Mouse (Mus musculus) adipocyte (in vitro differentiated cells): ENCODE results near the gene Hspb6.

Source experiments
- DNase-seq: peaks from one replicate; pipeline ENCODE4 v3.0.0-alpha.2; 2016; ENCODE audit warnings: low spot score

Hspb6 gene

DNA sequence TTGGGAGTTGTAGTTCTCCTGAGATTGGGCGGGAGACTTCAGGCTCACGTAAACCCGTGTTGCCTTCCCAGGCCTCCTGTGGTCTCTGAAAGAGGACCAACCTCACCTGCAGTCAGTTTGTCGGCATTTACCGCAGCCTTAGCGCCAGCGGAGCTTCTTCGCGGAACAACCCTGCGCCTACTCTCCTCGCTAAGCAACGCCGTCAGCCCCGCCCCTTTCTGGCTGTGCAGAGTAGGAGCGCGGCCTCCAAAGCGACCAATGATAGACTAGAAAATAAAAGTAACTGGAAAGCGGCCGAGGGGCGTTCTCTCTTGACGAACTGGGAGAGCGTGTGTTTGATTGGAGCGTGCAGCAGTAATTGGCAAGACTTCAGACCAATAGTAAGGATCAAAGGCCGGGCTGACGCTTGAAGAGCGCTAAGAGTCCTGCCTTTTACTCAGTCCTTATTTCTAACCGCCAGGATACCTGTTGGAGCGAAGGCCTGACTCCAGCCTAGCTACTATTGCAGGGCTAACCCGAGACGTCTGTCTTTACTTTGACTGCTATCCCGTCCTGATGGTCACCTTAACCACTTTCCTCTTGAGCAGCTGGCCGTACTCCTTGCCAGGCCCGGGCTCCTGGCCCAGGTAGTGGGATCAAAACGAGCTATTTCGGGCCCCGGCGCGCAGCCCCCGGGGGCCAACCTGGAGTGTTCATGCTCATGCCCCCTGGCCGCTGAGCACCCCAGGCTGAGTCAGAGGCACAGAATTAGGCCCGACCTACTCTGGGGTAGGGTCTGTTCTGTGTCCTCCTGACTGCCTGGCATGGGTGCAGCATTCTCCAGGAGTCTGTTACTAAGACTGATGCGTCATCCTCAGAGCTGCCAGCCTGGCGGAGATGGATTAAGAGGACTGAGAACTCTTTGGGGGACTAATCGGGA lies at the start of gene Hspb6, which contains the start of gene Proser3:
Gene Hspb6, plus strand, starts transcription at position 77 of the 919 bp plus-strand sequence.
Gene Proser3, minus strand, starts transcription at position 198 of the 919 bp plus-strand sequence.
- peak; percentile 99 for DNase-seq

GRCm38 (mm10) chr7:30508061-30508460 lies 43.9 kb upstream of the Hspb6 start:
- no peak for DNase-seq

DNA sequence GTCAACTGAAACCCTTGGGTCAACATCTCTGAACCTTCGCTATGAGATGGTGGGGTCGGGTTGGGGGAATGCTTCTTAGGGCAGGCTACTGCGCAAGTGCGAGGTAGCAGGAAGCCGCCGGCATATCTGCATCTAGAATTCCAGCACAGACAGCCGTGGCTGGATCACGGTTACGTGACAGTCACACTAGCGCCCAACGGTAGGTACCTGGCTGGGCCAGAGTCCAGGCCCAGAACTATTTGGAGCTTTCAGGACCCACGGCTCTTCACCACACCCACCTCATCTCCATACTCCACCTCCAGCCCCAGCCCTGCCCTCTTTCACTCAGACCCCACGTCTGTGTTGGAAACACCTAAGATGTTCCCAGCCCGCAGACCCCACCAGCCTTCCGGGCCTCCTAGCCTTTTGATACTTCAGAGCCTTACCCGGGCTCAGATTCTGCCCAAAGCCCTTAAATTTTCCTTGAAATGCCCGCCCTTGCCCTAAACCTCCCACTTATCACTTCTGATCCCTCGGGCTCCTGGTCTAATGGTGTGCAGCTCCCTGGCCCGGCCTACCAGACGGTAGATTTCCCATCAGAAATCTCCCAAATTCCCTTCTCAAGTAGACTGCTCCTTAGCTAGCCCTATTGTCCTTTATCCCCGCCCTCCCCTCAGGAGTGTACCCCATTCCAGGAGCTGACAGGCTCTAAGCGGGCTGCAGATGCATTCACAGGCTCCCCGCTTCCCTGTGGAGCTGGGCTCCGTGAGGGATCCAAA lies 36.8 kb upstream of the Hspb6 start:
- DNase-seq, result no peak

DNA sequence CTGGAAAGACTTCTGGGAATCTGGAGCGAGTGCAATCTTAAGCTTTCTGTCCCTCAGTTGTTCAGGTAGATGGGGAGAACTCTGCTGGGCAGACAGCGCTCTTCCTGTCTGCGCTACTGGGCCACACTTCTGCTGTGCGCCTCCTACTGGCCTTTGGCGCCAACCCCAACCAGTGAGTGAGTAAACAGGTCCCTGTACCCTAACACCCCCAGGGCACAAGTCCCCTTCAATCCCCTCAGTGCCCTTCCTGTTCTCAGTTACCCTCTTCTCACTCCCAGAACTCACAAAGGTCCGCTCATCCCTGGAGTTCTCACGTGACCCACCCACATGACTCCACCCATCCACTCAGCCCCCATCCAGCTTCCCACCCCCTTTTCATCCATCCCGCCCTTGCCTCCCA lies 33.7 kb upstream of the Hspb6 start:
- DNase-seq, result no peak

DNA sequence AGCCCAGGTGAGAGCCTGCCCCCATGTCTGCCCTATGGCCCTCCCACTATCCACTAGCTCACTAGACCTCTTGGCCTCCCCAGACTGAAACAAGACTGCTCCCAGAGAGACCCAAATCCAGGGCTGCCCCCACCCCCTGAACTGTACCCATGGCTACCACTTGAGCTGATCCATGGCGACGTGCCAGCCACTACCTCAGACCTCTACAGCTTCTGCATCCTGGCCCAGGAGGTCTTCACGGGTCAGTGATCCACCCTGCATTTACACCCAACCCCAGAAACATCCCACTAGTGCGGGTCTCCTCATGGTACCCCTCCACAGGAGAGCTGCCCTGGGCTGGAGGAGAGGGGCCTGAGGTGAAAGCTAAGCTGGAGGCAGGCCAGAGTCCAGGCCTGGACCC lies 31.6 kb upstream of the Hspb6 start:
- no peak for DNase-seq

DNA sequence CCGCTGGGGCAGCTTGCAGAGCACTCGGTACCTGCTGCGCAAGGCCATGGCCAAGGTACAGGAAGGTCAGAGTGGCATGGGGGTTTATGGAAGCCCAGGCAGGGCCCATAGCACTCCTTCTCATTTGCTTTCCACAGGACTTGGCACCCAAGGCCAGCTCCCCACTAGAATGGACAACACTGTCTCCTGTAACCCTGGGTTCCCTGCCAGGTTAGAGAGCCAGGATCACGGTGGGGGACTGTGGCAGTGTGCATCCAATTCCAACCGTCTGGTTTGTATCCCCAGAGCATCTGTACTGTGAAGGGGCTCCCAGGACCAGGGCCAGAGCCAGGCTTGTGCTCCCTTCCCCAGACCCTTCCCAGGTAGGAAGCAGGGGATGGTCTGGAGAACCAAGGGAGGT lies 31.1 kb upstream of the Hspb6 start:
- DNase-seq, result no peak

- no peak for DNase-seq
Observed at GRCm38 (mm10) chr7:30522871-30523270, 29.1 kb upstream of the Hspb6 start.

- peak; percentile 74 for DNase-seq
Observed at GRCm38 (mm10) chr7:30524487-30524886, 27.5 kb upstream of the Hspb6 start.

DNA sequence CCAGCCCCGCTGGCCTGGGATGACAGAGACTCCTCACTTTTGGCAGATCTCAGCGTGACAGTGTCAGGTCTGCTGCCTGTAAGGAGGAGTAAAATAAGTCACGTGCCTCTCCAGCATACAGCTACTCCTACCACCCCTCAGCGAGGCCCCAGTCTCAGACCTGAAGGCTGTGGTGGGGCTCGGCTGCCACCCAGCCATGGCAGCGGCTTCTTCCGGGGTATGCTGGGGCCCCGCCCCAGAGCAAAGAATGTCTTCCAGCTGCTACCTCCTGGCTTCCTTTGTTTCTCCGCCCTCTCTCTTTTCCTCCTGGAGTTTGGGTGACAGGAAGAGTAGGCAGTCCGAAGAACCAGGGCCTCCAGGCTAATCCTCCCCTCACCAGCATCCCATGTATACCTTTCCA lies 26.0 kb upstream of the Hspb6 start:
- DNase-seq, result no peak

- no peak for DNase-seq
Observed at GRCm38 (mm10) chr7:30526399-30526798, 25.6 kb upstream of the Hspb6 start.

DNA sequence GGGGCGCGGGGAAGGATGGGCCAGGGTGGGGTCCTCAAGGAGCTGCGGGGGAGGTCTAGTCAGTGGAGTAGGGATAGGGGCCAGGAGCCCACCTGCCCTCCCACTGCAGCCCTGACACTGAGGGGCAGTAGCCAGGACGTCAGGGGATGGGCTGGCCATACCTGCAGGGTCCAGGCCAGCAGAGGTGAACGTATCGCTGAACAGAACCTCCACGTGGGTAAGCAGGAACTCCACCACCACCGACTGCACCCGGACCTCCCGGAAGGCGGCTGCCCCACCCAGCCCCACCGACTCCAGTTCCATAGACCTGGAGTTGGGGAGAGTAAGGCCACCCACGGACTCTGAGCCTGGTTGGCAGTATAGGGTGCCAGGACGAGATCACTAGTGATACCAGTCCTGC lies 25.0 kb upstream of the Hspb6 start:
- DNase-seq, result no peak

- no peak for DNase-seq
Observed at GRCm38 (mm10) chr7:30531291-30531815, 20.6 kb upstream of the Hspb6 start.

- DNase-seq, result peak; percentile 61
Observed at GRCm38 (mm10) chr7:30532931-30533330, 19.0 kb upstream of the Hspb6 start.

- DNase-seq, result no peak
Observed at GRCm38 (mm10) chr7:30533941-30534632, 17.9 kb upstream of the Hspb6 start.

DNA sequence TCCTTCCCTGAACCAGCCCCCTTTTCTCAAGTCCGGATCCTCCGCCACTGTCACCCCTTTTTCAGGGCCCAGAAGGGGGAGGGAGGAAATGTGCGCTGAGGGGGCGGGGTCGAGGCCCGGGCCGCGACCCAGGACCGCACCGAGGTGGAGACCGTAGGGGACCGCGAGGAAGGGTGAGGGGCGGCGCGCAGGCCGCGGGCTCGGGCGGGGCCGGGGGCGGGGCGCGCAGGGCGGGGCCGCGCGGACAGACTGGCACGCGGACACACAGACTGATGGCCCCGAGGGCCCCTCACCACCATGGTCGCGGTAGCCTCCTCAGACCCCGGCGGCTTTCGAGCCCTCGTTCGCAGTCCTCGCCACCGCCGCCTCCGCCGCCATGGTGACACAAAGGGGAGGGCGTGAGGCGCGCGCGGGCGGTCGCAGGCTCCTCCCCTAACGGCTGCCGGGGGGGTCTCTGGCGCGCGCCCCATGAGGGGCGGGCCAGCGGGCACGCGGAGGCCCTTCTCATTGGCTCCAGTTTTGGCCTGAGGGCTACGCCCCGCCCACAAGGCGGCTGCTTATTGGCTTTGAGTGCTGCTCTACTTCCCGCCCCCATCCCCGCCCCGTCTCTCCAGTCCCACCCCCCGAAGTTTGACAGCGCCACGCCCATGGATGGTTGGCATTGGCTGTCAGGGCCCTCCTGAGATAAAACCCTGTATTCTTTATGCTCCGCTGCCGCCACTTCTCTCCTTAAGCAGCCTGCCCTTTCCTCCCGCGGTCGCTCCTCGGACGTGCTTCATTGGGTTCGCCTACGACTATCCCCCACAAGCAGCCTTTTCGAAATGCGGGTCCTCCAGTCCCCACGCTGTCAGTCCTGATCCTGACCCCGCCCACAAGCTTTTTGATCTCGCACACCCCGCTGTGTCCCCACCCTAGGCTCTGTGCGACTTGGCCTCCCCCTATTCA lies 17.1 kb upstream of the Hspb6 start, which contains the start of gene Arhgap33:
Gene Arhgap33, minus strand, starts transcription at position 428 of the 945 bp plus-strand sequence.
- DNase-seq, result peak; percentile 91

DNA sequence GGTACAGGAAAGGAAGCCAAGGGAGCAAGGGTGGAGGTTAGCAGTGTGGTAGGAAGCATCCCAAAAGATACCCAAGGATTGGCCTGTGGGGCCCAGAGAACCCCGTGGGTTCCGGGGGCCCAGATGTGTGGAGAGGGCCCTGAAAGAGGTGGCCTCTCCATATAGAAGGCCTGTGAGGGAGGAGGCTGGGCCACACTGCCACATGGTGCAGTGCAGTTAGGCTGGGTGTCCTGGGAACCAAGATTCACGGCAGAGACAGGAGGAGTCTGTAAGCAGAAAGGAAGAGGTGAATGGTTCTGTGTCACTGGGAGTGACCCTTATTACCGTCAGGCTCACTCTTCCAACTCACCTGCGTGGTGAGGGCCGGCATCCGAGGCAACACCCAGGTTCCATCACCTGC lies 11.4 kb upstream of the Hspb6 start:
- no peak for DNase-seq

DNA sequence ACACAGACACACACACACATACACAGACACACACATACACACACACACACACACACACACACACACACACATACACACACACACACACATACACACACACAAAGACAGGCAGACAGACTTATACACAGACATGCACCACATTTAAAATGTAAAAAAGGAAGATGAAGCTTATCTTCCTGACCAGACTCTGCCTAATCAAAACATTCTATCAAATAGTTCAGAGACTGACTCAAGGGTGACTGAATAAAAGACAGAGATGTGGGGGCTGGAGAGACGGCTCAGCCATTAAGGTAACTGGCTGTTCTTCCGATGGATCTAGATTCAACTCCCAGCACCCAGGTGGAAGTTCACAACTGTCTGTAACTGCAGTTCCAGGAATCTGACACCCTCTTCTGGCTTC lies 7.7 kb upstream of the Hspb6 start:
- DNase-seq, result no peak

DNA sequence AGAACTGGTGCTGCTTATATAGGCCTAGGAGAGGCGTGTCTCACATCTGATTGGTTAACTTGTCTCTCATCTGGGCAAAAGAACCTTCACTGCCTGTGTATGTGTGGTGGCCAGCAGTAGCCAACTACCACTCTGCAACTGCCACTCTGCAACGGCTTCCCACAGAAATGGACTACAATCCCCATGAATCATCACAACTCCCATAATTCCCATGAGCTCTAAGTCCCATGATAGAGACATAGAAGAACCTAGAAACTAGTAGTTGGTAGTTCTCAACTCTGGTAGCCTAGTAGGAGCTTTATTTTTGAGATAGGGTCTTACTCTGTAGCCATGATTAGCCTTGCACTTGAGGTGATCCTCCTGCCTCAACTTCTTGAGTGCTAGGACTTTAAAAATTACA lies 2.1 kb upstream of the Hspb6 start:
- DNase-seq, result no peak

GRCm38 (mm10) chr7:30550603-30551002 lies 1.4 kb upstream of the Hspb6 start:
- no peak for DNase-seq

DNA sequence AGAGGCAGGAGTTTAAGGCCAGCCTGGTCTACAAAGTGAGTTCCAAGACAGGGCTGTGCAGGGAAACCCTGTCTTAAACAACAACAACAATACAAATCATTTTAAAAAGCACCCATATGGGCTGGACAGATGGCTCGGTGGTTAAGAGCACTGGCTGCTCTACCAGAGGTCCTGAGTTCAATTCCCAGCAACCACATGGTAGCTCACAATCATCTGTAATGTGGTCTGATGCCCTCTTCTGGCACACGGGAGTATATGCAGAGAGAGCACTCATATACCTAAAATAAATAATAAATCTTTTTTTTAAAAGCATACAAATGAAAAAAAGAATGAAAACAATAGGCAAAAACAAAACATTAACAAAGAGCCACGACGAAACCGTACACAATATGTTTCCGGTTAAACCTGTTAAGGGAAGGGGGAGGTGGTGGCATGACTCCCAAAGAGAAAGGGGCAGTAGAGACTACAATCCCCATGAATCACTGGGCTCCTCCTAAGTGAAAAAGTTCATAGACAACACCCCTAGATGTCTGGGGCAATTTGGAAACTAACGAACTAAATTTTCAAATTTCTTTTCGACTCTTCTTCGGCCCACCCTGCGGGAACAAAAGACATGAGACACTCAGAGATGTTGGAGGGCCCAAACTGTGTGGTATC lies 405 bp upstream of the Hspb6 start:
- DNase-seq, result no peak
